Mouse (Mus musculus) layer of hippocampus, adult 18-20 months (tissue): ENCODE results near the gene Socs2. TPM values are rescaled to one million over a fixed set of nuclear protein-coding genes. Genes with fewer than 3 reads are reported as not detected.
A peak's percentile ranks its signal among the peaks of the same experiment; 100 is the strongest.

Experiments used
- DNase-seq, 2 experiments: peaks; one replicate each; pipeline ENCODE4 v3.0.0; 2022; ENCODE audit warnings: low spot score in 2 of 2
- long read RNA-seq: library from polyadenylated mRNA; stranded (forward); transcript quantifications from one replicate; pipeline ENCODE4 v2.0.0, GENCODE M21; 2021
- total RNA-seq, 2 experiments: library from RNA; stranded (reverse); gene quantifications; 2 replicates each; pipeline ENCODE4 v1.2.3; 2021

Gene Socs2
- total RNA-seq, result 10 to 100 TPM; 30.6 to 32.9 TPM
- long read RNA-seq, transcript Socs2-201 (3 exons, 2,222 nt), result major isoform, 25 of 38 reads
- long read RNA-seq, partial matches to known transcripts, result 0 of 38 reads
- long read RNA-seq, other reads (novel, unspliced or antisense), result 10 of 38 reads

DNA sequence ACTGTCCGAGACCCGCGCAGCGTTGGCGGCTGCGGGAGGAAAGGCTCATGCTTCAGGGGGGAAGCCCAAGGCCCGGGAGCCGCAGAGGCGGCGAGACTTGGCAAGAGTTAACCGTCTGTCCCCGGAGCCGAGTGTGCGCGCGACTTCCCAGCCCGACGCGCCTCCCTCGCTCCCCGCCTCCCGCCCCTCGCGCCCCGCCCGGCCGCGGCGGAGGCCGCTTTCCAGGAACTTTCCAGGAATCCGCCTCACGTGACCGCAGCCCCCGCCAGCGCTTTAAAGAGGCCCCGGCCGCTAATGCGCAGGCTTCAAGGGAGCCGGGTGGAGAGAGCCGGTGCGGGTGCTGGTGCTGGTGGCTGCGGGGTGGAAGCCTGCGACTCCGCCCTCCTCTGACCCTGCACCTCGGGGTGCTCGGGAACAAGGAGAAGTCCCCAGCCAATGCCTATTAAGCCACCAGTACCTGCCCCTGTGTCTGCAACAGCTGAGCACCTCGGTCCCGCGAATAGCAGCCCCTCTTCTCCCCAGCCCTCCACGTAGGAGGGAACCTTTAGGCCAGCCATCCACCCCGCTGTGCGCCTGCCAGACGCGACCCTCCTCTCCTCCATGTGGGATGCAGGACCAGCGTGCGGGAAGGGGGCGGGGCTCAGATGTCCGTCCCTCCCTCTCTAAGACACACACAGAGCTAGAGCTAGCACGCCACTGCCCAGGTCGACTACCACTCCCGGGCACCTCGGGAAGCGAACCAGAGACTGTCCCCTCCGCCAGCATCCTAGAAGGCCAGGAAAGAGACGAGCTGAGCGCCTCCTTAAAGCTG is at the start of gene Socs2:
Gene Socs2, minus strand, starts transcription at position 496 of the 811 bp plus-strand sequence.
- peak; percentile 83 to 88 for DNase-seq

DNA sequence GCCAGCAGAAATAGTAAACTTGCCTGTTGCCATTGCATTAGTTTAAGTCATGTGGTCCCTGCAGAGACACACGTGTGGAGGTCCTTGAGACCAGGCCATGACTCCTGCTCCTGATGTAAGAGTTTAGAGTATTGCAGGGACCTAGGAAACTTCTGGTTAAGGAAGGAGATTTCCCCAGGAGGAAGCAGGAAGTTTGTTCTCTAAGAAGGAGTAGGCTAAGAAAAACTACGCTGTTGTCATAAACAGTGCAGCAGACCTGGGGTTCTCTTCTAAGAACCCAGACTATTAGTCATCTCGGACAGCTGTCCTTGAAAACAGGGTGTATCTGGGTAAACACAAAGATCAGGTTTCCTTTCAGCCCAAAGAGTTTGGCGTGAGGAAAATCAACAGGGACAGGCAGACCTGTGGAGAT is 48.5 kb upstream of the Socs2 start:
- no peak for DNase-seq

DNA sequence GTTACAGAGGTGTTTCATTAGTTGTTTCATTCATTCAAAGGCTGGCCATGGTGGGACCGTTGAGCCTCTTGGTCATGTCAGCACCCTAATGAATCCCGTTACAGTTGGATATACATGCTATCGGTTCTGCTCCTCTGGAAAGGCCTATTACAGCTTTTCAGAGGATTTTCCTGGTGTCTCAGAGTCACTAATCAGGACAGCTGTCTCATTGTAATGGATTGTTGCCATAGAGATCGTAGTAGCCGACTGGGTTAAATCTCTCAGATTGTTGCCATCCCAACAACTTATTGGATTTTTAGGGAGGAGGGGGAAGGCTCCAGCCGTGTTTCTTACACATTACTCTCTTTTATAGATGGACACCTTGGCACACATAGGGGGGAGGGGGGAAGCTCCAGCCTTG is 47.5 kb upstream of the Socs2 start:
- no peak for DNase-seq

DNA sequence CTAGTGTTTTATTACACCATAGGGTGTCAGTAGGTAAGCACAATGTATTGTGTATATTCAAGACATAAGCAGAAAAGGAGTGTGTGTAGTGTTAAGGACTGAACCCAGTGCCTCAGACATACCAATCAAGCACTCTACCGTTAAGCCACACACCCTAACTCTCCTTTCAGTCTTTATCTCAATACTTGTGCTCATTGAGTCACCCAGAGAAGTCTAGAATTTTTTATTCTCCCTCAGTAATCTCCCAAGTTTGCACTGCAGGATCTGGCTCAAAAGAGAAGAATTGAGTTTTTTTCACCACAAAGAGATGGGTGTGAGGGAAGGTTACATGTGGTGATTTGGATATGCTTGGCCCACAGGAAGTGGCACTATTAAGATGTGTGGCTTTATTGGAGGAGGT is 45.3 kb upstream of the Socs2 start:
- DNase-seq, result no peak

DNA sequence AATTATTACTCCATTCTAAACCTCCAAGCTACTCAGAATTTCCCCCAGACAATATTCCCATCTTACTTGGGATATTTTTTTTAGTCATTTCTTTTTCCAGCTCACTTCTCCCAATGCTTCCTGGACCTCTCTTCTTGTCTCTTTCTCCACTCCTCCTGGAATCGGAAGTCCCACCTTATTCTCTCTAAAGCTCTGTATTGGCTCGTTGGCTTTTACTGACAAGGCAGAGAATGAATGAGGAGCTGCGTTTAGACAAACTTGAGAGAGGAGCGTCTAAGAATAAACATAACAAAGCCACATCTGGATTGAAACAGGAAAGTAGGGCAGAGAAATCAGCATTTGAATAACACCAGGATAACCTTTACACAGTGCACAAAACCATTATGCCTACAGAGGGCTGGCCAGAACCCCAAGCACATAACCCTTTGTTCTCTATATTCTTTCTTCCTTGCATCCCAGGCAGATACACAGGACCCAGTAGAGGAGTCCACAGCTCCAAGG is 44.1 kb upstream of the Socs2 start:
- no peak for DNase-seq

DNA sequence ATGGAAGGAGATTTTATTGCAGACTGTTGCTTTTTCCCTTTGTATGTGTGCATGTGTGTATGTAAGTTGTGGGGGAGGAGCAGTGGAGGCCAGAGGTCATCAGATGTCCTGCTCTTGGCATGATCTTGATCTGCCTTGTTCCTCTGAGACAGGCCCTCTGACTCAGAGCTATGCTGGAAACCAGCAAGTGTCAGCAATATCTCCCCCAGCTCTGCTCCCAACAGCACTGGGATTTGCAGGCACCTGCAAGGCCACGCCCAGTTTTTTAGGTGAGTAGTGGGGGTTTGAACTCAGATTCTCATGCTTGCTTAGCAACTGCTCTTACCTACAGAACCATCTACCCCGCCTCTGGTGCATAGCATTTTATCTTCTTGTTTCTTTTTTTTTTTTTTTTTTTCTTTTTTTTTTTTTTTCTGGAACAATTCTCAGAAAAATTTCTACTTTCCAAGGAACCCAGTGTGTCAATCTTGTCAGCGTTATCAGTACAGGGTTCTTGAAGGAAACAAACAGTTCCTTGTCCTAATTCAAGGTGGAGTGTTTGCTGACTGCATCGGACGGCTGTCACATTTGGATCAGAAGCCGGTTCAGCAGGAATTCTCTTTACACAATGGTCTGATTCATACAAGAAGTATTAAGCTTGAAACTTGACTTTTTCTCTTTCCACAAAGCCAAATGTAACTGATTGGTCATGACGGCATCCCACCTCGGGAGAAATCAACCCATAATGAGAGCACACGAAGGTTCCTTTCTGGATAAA is 41.2 kb upstream of the Socs2 start:
- no peak for DNase-seq

DNA sequence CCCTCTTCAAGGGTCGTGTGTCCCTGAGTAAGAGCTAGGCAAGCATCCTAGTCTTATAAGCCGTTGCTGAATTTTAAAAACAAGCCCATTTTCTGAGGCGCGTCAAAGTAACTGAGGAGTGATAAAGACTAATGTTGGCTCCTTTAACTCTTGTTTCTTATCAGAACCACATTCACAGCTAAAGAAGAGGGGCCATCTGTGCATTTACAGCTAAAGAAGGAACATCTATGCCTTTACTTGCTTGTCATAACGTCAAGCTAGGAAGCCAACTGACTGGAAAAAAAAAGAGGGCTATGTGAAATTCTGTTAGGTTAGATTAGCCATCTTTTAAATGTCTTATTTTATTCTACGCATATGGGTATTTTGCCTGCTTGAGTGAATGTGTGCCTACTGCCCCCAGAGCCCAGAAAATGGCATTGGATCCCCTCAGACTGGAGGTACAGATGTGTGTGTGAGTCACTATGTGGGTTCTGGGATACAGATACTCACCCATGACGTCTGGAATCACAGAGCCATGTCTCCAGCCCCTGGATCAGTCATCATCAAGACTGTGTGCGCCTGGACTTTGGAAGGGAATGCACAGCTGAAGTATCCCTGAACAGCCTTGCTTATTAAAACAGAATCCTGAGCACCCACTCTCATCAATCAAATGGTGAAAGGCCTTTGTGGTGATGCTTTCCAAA is 40.5 kb upstream of the Socs2 start:
- DNase-seq, result peak in 1 of 2 experiments; percentile 20

DNA sequence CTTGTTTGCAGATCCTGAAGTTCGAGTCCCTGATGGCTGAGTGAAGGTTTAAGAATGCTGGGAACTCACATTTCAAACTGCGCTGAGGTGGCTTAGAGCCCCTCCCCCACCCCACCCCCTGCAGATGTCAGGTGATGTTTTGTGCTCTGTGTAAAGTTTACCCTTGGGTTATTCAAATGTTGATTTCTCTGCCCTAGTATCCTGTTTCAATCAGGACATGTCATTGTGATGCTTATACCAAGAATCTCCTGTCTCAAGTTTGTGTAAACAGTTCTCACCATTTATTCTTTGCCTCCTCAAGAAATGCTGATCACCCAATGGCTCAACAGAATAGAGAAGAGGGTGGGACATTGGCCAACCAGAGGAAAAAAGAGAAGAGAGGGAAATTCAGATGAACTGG is 39.1 kb upstream of the Socs2 start:
- no peak for DNase-seq

DNA sequence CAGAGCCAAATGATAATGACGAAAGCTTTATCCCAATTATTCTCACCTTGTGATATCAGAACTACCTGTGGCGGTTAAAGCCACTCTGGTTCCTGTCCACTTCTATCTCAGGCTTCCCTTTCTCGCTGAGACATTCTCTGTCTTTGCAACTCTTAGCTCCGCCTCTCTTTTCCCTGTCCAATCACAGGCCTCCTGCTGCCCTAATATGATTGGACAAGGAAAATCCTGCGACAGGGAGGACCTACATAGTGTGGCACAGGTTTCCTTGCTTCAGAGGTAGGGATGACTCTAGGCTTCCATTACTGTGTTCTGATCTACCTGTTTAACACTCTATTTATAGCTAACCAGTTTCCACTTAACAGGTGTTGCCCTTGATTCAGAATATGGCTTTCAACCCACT is 36.3 kb upstream of the Socs2 start:
- no peak for DNase-seq

DNA sequence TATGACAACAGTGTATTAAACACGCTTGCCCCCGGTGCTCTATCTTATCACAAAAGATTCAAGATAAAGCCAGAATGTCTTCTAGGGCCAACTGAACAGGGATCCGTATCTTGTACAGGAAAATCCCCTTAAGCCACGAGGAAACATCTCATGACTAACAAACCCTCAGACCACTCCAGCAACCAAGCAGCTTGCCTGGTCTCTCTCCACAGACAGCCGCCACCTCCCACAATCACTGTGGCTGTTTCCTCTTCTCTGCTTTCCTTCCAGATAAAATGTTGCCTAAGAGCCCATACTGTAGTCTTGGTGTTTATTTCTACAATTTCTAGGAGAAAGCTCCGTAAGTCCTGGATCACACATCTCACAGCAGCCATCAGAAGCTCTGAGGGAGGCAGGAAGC is 32.1 kb upstream of the Socs2 start:
- DNase-seq, result no peak

DNA sequence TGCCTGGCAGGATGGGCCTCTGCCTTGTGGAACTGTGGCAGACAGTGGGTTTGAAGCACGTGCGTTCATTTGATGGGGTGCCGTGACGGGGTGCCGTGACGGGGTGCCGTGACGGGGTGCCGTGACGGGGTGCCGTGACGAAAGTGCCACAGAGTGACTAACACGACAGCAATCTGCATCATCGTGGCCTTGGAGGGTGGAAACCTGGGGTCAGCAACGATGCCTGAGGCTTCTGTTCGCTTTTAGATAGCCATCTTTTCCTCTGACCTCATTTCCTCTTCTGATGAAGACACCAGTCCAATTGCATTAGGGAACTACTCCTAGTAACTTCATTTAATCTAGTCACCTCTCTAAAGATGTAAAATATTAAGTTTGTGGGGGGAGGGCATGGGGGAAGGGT is 31.0 kb upstream of the Socs2 start:
- DNase-seq, result no peak

DNA sequence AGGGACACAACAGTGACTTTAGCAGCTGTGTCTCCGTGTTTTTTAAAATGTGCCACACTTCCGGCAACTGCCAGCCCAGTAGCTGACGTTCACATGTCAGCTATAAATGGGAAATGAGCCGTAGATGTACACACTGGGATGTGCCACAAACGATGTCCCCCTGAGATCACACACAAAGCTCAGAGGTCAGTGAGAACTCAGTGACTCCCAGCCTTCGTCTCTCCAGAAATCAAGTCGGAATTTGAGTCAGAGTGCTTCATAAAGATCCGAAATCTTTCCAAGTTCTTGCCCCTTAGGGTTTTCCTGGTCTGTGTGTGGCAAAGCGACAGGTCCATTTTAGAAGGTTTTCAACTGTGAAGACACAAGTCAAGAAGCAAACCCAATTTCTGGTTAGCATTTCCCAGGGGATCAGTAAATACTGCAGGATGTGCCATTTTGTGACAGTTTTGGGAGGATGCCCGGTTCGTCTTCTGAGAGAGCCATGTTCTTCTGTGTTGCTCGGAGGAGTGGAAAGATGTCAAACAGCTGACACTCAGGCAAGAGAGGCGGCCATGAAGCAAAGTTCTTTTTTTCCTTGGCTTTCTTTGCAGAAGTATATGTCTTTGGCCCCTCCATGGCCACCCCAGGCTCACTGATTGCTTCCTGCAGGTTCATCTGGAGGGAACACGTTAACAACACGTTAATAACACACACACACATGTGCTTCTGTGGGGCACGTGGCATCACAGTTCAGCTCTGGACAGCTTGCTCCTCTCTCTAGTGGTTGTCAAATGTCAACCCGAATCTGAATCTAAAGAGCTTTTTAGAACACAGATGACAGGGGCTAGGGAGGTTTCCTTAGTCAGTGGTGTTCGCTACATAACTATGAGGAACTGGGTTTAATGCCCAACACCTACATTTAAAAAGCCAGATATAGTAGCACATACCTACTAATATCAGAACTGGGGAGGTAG is 28.4 kb upstream of the Socs2 start:
- DNase-seq, result no peak

DNA sequence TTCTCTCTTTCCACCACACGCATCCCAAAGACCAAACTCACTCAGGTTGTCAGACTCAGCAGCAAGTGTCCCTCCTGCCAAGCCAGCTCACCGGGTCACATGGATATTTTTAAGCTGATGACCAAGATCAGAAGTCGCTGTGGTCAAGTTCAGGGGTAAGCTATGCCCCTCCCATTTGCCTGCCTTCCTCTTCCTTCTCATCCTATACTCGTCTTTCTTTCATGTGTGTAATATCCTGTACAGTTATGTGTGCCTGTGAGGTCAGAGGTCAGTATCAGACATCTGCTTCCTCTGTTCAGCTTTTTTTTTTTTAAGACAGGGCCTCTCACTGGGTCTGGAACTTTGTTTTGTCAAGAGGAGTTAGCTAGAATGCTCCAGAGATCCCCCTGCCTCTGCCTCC is 25.4 kb upstream of the Socs2 start:
- DNase-seq, result no peak

DNA sequence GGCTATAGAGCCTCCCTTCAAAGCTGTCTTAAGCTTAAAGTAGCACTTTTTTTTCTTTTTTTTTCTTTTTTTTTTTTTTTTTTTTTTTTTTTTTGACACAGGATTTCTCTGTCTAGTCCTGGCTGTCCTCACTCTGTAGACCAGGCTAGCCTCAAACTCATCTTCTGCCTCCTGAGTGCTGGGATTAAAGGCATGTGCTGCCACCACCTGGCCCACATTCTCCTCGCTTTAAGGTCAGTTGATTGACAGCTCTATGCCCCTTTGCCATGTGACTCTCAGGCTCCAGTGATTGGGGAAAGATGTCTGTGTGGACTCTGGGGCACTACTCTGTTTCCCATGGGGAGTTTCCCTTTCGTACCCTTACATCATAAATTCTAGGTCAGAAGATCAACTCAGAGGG is 23.6 kb upstream of the Socs2 start:
- DNase-seq, result no peak

DNA sequence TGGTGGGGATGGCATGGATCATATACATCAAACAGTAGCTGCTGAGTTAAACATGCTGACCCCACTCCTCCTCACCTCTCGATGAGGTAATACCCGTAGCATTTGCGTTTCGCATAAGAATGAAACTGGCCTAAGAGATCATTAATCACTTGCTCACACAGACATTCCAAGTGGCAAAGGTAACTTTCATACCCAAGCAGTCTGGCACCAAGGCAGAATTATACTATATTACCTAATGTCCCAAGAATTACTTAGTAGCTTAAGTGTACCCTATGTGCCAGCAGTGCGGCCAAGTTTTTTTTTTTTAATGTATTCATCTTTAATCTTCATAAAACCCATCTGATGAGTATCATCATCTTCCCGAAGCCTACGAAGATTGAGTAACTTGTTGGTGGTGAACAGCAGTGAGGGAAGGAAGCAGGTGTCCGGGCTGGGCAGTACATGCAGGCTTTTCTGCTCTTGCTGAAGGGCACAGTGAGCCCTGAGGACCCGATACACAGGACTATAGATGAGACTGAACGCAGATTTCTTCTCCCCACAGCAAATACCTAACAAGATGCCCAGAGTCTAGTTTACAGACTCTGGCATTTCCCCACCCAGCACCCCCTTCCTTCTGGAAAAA is 22.8 kb upstream of the Socs2 start:
- DNase-seq, result no peak

DNA sequence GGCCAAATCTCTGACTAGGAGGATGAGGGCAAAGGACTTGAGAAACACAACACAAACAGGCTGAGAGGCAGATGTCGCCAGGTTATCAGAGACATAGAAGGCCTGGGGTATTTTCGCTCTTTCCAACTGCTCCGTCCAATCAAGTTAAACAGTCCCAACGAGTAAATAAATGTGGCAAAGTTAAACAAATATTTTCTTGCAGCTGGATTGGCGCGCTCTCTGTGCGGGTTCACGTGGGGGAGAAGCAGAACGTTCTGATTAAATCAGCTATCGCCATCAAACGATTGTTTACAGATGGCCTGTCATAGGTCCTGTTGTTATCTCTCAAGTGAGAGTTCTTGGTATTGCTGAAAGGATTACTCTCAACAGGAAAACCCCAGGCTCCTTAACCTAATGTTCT is 22.0 kb upstream of the Socs2 start:
- no peak for DNase-seq

DNA sequence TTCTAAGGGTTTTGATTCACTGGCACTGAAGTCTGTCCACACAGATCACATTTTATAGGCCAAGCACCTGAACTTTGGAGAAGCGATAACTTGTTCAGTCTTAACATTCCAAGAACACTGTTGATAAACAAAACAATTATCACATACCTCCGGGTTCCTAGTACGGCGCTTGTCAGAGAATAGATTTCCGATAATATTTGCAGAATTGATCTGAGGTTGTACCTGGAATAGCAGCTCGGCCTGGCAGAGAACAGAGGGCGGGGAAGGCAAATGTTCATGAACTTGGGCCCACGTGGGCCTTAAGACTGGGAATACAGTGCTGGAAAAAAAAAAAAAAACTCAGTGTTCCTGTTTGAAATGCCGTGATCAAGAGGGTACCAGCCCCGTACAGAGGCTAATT is 13.3 kb upstream of the Socs2 start:
- DNase-seq, result no peak

DNA sequence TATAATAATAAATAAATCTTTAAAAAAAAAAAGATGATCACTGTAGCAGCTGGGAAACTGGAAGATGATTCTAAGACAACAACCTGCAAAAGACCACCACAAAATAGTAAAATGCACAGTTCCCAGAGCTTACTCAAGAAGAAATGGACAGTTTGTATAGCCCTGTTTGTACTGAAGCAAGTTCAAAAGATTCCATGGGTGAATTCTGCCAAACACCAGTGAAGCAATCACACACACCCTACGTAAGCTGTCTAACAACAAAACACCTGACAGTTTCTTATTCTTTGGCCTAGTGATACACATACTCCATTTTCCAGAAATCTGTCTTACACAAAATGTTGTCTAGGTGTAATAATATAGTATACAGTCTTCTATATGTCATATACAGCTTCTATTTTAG is 12.1 kb upstream of the Socs2 start:
- DNase-seq, result no peak

DNA sequence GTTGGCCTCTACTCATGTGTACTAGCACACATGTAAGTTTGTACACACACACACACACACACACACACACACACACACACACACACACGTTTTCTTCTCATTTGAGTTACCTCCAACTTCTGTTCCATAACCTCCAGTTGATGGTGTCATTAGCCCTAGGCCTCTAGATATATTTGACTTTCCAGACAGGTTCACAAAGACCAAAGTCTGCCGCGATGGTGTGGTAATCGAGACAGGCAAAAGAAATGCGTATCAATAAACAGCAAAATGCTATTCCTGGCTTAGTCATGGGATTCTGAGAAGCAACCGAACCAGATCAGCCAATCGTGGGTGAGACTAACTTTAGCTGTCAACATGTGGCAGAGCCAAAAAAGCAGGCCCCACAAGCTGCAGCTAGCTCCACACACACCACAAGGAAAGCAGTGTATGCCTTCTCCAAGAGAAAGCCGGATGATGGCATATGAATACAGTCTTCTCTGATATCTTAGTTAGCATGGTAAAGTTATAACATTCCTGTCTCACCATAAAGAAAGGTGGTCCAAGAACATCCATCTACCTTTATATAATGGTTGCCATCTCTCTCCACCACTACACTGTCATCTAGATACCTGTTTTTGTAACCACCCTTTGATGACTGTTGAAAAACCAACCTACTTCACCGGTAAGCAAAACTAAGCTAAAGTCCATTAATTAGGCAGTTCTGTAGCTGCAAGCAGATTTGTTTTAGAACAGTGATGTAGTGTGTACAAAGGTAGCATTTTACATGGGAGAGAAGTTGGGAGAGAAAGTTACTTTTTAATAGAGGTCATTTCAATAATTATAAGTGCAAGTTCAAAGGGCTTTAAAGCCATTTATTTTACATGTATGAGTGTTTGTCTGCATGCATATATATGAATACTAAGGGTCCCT is 9.5 kb upstream of the Socs2 start:
- DNase-seq, result no peak
